Mouse (Mus musculus) heart, adult 2 months (tissue): ENCODE results near the gene Sh3kbp1. TPM values are rescaled to one million over a fixed set of nuclear protein-coding genes. Genes with fewer than 3 reads are reported as not detected.

Experiments used
- DNase-seq, 2 experiments: peaks; one replicate each; pipeline ENCODE4 v3.0.0; 2021
- H3K27ac ChIP-seq: fragments of 200-600 bp; 2 replicates; pipeline ENCODE4 v1.8.1; 2022
- H3K27me3 ChIP-seq: fragments of 200-500 bp; 2 replicates; pipeline ENCODE4 v1.6.1; 2012; ENCODE audit warnings: mild to moderate bottlenecking, low read length, inconsistent platforms, mixed read lengths; ENCODE audit not compliant: control insufficient read depth, insufficient read depth
- H3K36me3 ChIP-seq: fragments of 200-500 bp; 2 replicates; pipeline ENCODE4 v1.6.1; 2012; ENCODE audit warnings: low read length, inconsistent platforms; ENCODE audit not compliant: control insufficient read depth, insufficient read depth
- H3K4me1 ChIP-seq: fragments of 200-500 bp; 2 replicates; pipeline ENCODE4 v1.6.1; 2011; ENCODE audit warnings: low read length; ENCODE audit not compliant: control insufficient read depth, insufficient read depth
- H3K4me3 ChIP-seq: fragments of 200-600 bp; 2 replicates; pipeline ENCODE4 v1.8.1; 2022
- H3K79me2 ChIP-seq: fragments of 200-500 bp; replicated peaks from 2 replicates; pipeline ENCODE4 v1.6.1; 2012; ENCODE audit warnings: mild to moderate bottlenecking, inconsistent platforms, low read length, moderate library complexity, mixed read lengths; ENCODE audit not compliant: control insufficient read depth, insufficient read depth
- H3K9ac ChIP-seq: fragments of 200-500 bp; 2 replicates; pipeline ENCODE4 v1.6.1; 2012; ENCODE audit warnings: low read depth, mild to moderate bottlenecking, control low read depth, inconsistent platforms, low read length, mixed read lengths
- CTCF ChIP-seq: fragments of 200-600 bp; IDR thresholded peaks from 2 replicates; pipeline ENCODE4 v1.8.1; 2022; ENCODE audit warnings: antibody characterized with exemption, mild to moderate bottlenecking, moderate library complexity
- EP300 ChIP-seq: fragments of 200-500 bp; IDR thresholded peaks from 2 replicates; pipeline ENCODE4 v1.6.1; 2011; ENCODE audit warnings: low read depth, low read length, control low read depth; ENCODE audit not compliant: insufficient read depth
- POLR2A ChIP-seq: fragments of 200-500 bp; IDR thresholded peaks from 2 replicates; pipeline ENCODE4 v1.6.1; 2011; ENCODE audit warnings: mild to moderate bottlenecking, low read depth, low read length, control low read depth; ENCODE audit not compliant: insufficient read depth
- WGBS: fragments of 180-500 bp; shearing (Covaris S2); methylation state at CpG from one replicate; pipeline ENCODE4 v1.1.7; 2018; 5-methylcytosine and 5-hydroxymethylcytosine counted together
- intact Hi-C: fragments of 180-260 bp; cut with DNase I; formaldehyde crosslinking; loops from one replicate; pipeline ENCODE4 v1.15.1; 2025
- polyA plus RNA-seq: library from polyadenylated mRNA; depleted of rRNA; stranded (reverse); fragments of >200 nt; gene quantifications from 2 replicates; pipeline ENCODE4 v1.2.3, GENCODE M21; 2012
- total RNA-seq, 2 experiments: library from RNA; stranded (reverse); gene quantifications; 2 replicates each; pipeline ENCODE4 v1.2.3; 2021

Sh3kbp1 gene
- total and polyA plus RNA-seq, 3 experiments: 105 to 149 (median 132) TPM

GRCm38 (mm10) chrX:159671388-159671787 is 44.3 kb downstream of the Sh3kbp1 start:
- Histone ChIP-seq H3K9ac (no peak overlapping the region), H3K36me3 (no peaks in the 10 kb centered on the region), H3K4me3 (no peak overlapping the region), H3K27ac (no peak overlapping the region), H3K27me3 (no peaks in the 10 kb centered on the region), H3K4me1 (no peaks in the 10 kb centered on the region), H3K79me2 (no peaks in the 10 kb centered on the region)
- intact Hi-C loops: no loop called here
- DNase-seq: no peak
- TF ChIP-seq POLR2A (no peak), CTCF (peak; percentile 57), EP300 (no peak)
- WGBS: 90% methylated on average over 7 of the region's 7 CpGs

GRCm38 (mm10) chrX:159672466-159672865 is 45.4 kb downstream of the Sh3kbp1 start:
- no peak for DNase-seq
- no peaks in the 10 kb centered on the region for H3K36me3 ChIP-seq
- H3K27me3 ChIP-seq: no peaks in the 10 kb centered on the region
- 33% methylated on average over 2 of the region's 2 CpGs for WGBS
- H3K79me2 ChIP-seq: no peaks in the 10 kb centered on the region
- intact Hi-C loops: no loop called here
- H3K27ac ChIP-seq: no peak overlapping the region
- no peaks in the 10 kb centered on the region for H3K4me1 ChIP-seq
- TF ChIP-seq EP300 (no peak), CTCF (no peak), POLR2A (no peak)
- no peak overlapping the region for H3K9ac ChIP-seq
- no peak overlapping the region for H3K4me3 ChIP-seq

GRCm38 (mm10) chrX:159676242-159676641 is 49.2 kb downstream of the Sh3kbp1 start:
- H3K79me2 ChIP-seq: no peaks in the 10 kb centered on the region
- H3K4me3 ChIP-seq: no peak overlapping the region
- TF ChIP-seq CTCF: no peak
- no peak for TF ChIP-seq POLR2A
- TF ChIP-seq EP300: no peak
- no peaks in the 10 kb centered on the region for H3K27me3 ChIP-seq
- H3K4me1 ChIP-seq: no peaks in the 10 kb centered on the region
- H3K36me3 ChIP-seq: no peaks in the 10 kb centered on the region
- intact Hi-C loops: no loop called here
- DNase-seq: no peak
- no peak overlapping the region for H3K27ac ChIP-seq
- WGBS: 36% methylated on average over 2 of the region's 2 CpGs
- H3K9ac ChIP-seq: no peak overlapping the region

- no peak overlapping the region for H3K9ac ChIP-seq
- 49% methylated on average over 4 of the region's 4 CpGs for WGBS
- no peak for DNase-seq
- intact Hi-C loops: no loop called here
- no peaks in the 10 kb centered on the region for H3K4me1 ChIP-seq
- no peaks in the 10 kb centered on the region for H3K79me2 ChIP-seq
- no peak overlapping the region for H3K4me3 ChIP-seq
- H3K36me3 ChIP-seq: no peaks in the 10 kb centered on the region
- no peaks in the 10 kb centered on the region for H3K27me3 ChIP-seq
- H3K27ac ChIP-seq: no peak overlapping the region
- TF ChIP-seq CTCF: 0 out of 2 replicates have a peak, but pooled peaks have one; percentile 20
- no peak for TF ChIP-seq EP300
Measured at GRCm38 (mm10) chrX:159677585-159678319, 50.7 kb downstream of the Sh3kbp1 start.

- H3K9ac ChIP-seq: no peak overlapping the region
- no peak for TF ChIP-seq CTCF
- no peak for TF ChIP-seq POLR2A
- no peak for TF ChIP-seq EP300
- H3K27ac ChIP-seq: no peak overlapping the region
- no peaks in the 10 kb centered on the region for H3K4me1 ChIP-seq
- H3K27me3 ChIP-seq: no peaks in the 10 kb centered on the region
- 62% methylated on average over 5 of the region's 5 CpGs for WGBS
- no peaks in the 10 kb centered on the region for H3K79me2 ChIP-seq
- no peak overlapping the region for H3K4me3 ChIP-seq
- no peaks in the 10 kb centered on the region for H3K36me3 ChIP-seq
- no peak for DNase-seq
- intact Hi-C loops: no loop called here
Measured at GRCm38 (mm10) chrX:159678320-159678835, 51.3 kb downstream of the Sh3kbp1 start.

- 22% methylated on average over 1 of the region's 1 CpGs for WGBS
Measured at GRCm38 (mm10) chrX:159685521-159685920, 58.4 kb downstream of the Sh3kbp1 start.

More at GRCm38 (mm10) chrX:159685521-159685920, 58.4 kb downstream of the Sh3kbp1 start:
- H3K27me3 ChIP-seq: no peaks in the 10 kb centered on the region
- no peak for DNase-seq
- H3K4me1 ChIP-seq: no peaks in the 10 kb centered on the region
- no peak overlapping the region for H3K4me3 ChIP-seq
- intact Hi-C loops: no loop called here
- H3K27ac ChIP-seq: no peak overlapping the region
- H3K79me2 ChIP-seq: no peaks in the 10 kb centered on the region
- TF ChIP-seq POLR2A (no peak), EP300 (no peak), CTCF (no peak)
- H3K36me3 ChIP-seq: no peaks in the 10 kb centered on the region
- H3K9ac ChIP-seq: no peak overlapping the region
